ENCODE assay signal across 8 mouse cellular contexts in the genomic region with DNA sequence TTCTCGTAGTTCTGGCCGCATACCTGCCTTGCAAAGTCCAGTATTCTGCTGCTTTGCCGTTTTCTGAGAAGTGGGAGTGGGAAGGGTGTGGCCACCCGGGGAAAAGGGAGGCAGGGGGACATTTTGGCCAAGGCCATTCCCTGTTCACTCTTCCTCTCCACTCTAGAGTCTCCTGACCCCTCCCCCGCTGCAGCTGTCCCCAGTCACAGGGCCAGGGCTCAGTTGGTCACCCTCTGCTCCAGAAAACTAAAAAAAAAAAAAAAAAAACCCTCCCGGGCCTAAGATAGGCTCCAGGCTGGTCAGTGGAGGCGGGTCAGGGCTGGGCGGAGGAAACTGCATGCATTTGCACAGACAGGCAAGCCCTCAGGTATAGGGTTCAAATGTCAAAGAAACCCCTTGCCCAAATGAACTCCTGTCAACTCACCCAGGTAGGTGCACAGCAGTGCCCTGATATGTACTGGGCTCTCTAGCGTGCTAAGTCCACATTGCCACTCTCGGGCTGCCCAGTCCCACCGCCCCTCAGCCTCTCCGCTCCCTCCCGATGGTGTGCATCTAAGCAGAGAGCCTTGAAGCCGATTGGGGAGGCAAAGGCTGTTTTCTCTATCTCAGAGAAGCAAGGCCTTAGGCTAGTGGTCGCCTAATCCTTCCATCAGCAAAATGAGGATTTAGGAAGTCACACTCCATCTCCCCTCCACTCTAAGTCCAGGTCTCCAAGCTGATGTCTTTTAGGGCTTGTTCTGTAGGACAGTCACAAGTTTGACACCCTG. TPM values are rescaled to one million over a fixed set of nuclear protein-coding genes. Genes with fewer than 3 reads are reported as not detected.
A peak's percentile ranks its signal among the peaks of the same experiment; 100 is the strongest.
DNase-seq lines count a peak whose midpoint lies in the region; ATAC-seq and TF ChIP-seq lines count a peak whose summit lies in the region.

No protein-coding gene starts in this region.

- no peaks in the 10 kb centered on the region for H3K9me3 ChIP-seq in ES-E14 (ENCODE audit: control insufficient read depth, insufficient read depth, low read depth, low read length)
- no peaks in the 10 kb centered on the region for H3K9me3 ChIP-seq in forebrain, embryonic 15.5 days
- H3K9me3 ChIP-seq in hindbrain, postnatal 0 days (ENCODE audit: low read length) = no peaks in the 10 kb centered on the region
- H3K9me3 ChIP-seq in liver, embryonic 15.5 days (replicated peaks) = no peaks in the 10 kb centered on the region

- H3K27me3 ChIP-seq in forebrain, embryonic 15.5 days = no peaks in the 10 kb centered on the region
- H3K27me3 ChIP-seq in hindbrain, postnatal 0 days (ENCODE audit: insufficient read depth, low read length) = no peaks in the 10 kb centered on the region
- no peaks in the 10 kb centered on the region for H3K27me3 ChIP-seq in liver, embryonic 15.5 days

- DNase-seq in 3134 (ENCODE audit: extremely low read depth, insufficient read length, low spot score) (peak; percentile 63), ES-E14 (ENCODE audit: low read depth, low spot score) (no peak)
- no peak for DNase-seq in hindbrain, postnatal 0 days (ENCODE audit: low spot score)
- peak; percentile 50 for DNase-seq in retina, postnatal 1 day
- no peak for DNase-seq in layer of hippocampus, postnatal 25 days (ENCODE audit: extremely low spot score in 1 of 2, low spot score in 1 of 2)
- no peak for DNase-seq in right cerebral cortex, adult 2 months (ENCODE audit: low spot score in 2 of 2)

- H3K27ac ChIP-seq in ES-E14 (ENCODE audit: insufficient read depth, low read depth, low read length, poor library complexity, severe bottlenecking) = no peak overlapping the region
- H3K27ac ChIP-seq in forebrain, embryonic 15.5 days (replicated peaks) = no peak overlapping the region
- no peak overlapping the region for H3K27ac ChIP-seq in hindbrain, postnatal 0 days
- H3K27ac ChIP-seq in liver, embryonic 15.5 days (replicated peaks) = peak overlapping the region; percentile 98

- ATAC-seq in forebrain, embryonic 15.5 days (replicated peaks) = no peak
- ATAC-seq in hindbrain, postnatal 0 days = no peak
- ATAC-seq in liver, embryonic 15.5 days (ENCODE audit: insufficient read depth) = no peak

- in situ Hi-C loops in ES-E14 (cut with MboI; ENCODE audit: low sequenced_read_pairs in 2 of 2, unreplicated experiment in 2 of 2) = no loop called here

- H3K4me3 ChIP-seq in ES-E14 (ENCODE audit: insufficient read depth in 1 of 2, low read depth in 1 of 2, low read length in 2 of 2, poor library complexity in 1 of 2, severe bottlenecking in 1 of 2) = peak overlapping the region; percentile 44 to 48; a peak in 3 of 4 replicates
- H3K4me3 ChIP-seq in forebrain, embryonic 15.5 days = peak overlapping the region; percentile 32
- H3K4me3 ChIP-seq in hindbrain, postnatal 0 days (ENCODE audit: low read length) = peak overlapping the region; percentile 2; the same call in 1 of the 2 replicates
- peak overlapping the region; percentile 59 for H3K4me3 ChIP-seq in liver, embryonic 15.5 days (replicated peaks)

- H3K36me3 ChIP-seq in ES-E14 (ENCODE audit: control insufficient read depth, insufficient read depth, low read length, poor library complexity, severe bottlenecking) = peaks cover 3% of the 10 kb centered on the region; the same call in 1 of the 2 replicates
- no peaks in the 10 kb centered on the region for H3K36me3 ChIP-seq in forebrain, embryonic 15.5 days
- H3K36me3 ChIP-seq in hindbrain, postnatal 0 days (ENCODE audit: insufficient read depth, low read length) = no peaks in the 10 kb centered on the region
- peaks cover 10% of the 10 kb centered on the region; the same call in 1 of the 2 replicates for H3K36me3 ChIP-seq in liver, embryonic 15.5 days (replicated peaks)

- H3K4me2 ChIP-seq in forebrain, embryonic 15.5 days (replicated peaks) = peak overlapping the region; percentile 58
- peak overlapping the region; percentile 57 for H3K4me2 ChIP-seq in hindbrain, postnatal 0 days (ENCODE audit: low read depth, low read length)
- H3K4me2 ChIP-seq in liver, embryonic 15.5 days = peak overlapping the region; percentile 92

- peak overlapping the region; percentile 19; the same call in 1 of the 2 replicates for H3K9ac ChIP-seq in ES-E14 (ENCODE audit: insufficient read depth, low read depth, low read length, poor library complexity, severe bottlenecking)
- no peak overlapping the region for H3K9ac ChIP-seq in forebrain, embryonic 15.5 days (replicated peaks)
- no peak overlapping the region for H3K9ac ChIP-seq in hindbrain, postnatal 0 days (replicated peaks; ENCODE audit: low read length)
- peak overlapping the region; percentile 58 for H3K9ac ChIP-seq in liver, embryonic 15.5 days

- TF ChIP-seq CTCF in hindbrain, postnatal 0 days (IDR thresholded peaks at IDR 0.05; ENCODE audit: low read depth) = no peak

- H3K4me1 ChIP-seq in ES-E14 (ENCODE audit: control insufficient read depth in 2 of 2, insufficient read depth in 2 of 2, low read length in 2 of 2, poor library complexity in 1 of 2) = peaks cover 21 to 23% of the 10 kb centered on the region in 2 experiments
- H3K4me1 ChIP-seq in forebrain, embryonic 15.5 days = peaks cover 27% of the 10 kb centered on the region
- H3K4me1 ChIP-seq in hindbrain, postnatal 0 days (ENCODE audit: insufficient read depth, low read length) = peaks cover 12% of the 10 kb centered on the region
- peaks cover 84% of the 10 kb centered on the region for H3K4me1 ChIP-seq in liver, embryonic 15.5 days (replicated peaks)

- WGBS in forebrain, embryonic 15.5 days = 30% methylated on average over 15 of the region's 15 CpGs
- 27% methylated on average over 15 of the region's 15 CpGs for WGBS in hindbrain, postnatal 0 days
- WGBS in liver, embryonic 15.5 days (ENCODE audit: insufficient replicate concordance) = 6% methylated on average over 15 of the region's 15 CpGs

TF ChIP-seq in ES-E14, 5 proteins besides CTCF, POLR2A, EP300 and RAD21:
- TF ChIP-seq ZNF384 (IDR thresholded peaks at IDR 0.05; ENCODE audit: low read depth, low read length) (no peak), ZC3H11A (IDR thresholded peaks at IDR 0.05; ENCODE audit: borderline replicate concordance, low read depth, low read length) (no peak), CHD2 (IDR thresholded peaks at IDR 0.05; ENCODE audit: low read depth, low read length) (no peak)

RNA-seq across cellular contexts. Expression of gene Lgals1, which starts 0.7 kb away (rescaled TPM):
- total RNA-seq in ES-E14 (2012; rRNA removed) = 541 and 1,081 TPM in 2 replicates
- polyA plus RNA-seq in forebrain, embryonic 15.5 days (2015; fragmentation: Nextera tagmentation; extraction: Ambion mirVana) = 61.7 and 66.5 TPM in 2 replicates
- total RNA-seq in hindbrain, postnatal 0 days (2014; rRNA removed) = 67.6 and 91.5 TPM in 2 replicates
- polyA plus RNA-seq in hindbrain, postnatal 0 days (2015; fragmentation: Nextera tagmentation; extraction: Ambion mirVana) = 141 and 144 TPM in 2 replicates
- polyA plus RNA-seq in liver, embryonic 15.5 days (2015; fragmentation: Nextera tagmentation; extraction: Ambion mirVana) = 315 and 397 TPM in 2 replicates
- 10 to 100 TPM; 15.0 to 18.0 TPM for total RNA-seq in layer of hippocampus, postnatal 25 days (2021)

RNA-seq across cellular contexts. Expression of gene Nol12, which starts 7.5 kb away (rescaled TPM):
- 26.1 and 26.6 TPM in 2 replicates for total RNA-seq in ES-E14 (2012; rRNA removed)
- 57.4 and 59.3 TPM in 2 replicates for polyA plus RNA-seq in forebrain, embryonic 15.5 days (2015; fragmentation: Nextera tagmentation; extraction: Ambion mirVana)
- total RNA-seq in hindbrain, postnatal 0 days (2014; rRNA removed) = 4.7 and 8.8 TPM in 2 replicates
- polyA plus RNA-seq in hindbrain, postnatal 0 days (2015; fragmentation: Nextera tagmentation; extraction: Ambion mirVana) = 54.8 and 56.4 TPM in 2 replicates
- polyA plus RNA-seq in liver, embryonic 15.5 days (2015; fragmentation: Nextera tagmentation; extraction: Ambion mirVana) = 24.5 and 26.2 TPM in 2 replicates
- total RNA-seq in layer of hippocampus, postnatal 25 days (2021) = 10 to 100 TPM; 37.4 to 37.6 TPM

RNA-seq across cellular contexts. Expression of gene Pdxp, which starts 13.5 kb away (rescaled TPM):
- 15.8 and 19.7 TPM in 2 replicates for total RNA-seq in ES-E14 (2012; rRNA removed)
- polyA plus RNA-seq in forebrain, embryonic 15.5 days (2015; fragmentation: Nextera tagmentation; extraction: Ambion mirVana) = 99.5 and 101 TPM in 2 replicates
- total RNA-seq in hindbrain, postnatal 0 days (2014; rRNA removed) = 300 and 339 TPM in 2 replicates
- 124 and 141 TPM in 2 replicates for polyA plus RNA-seq in hindbrain, postnatal 0 days (2015; fragmentation: Nextera tagmentation; extraction: Ambion mirVana)
- polyA plus RNA-seq in liver, embryonic 15.5 days (2015; fragmentation: Nextera tagmentation; extraction: Ambion mirVana) = 5.4 and 5.6 TPM in 2 replicates
- total RNA-seq in layer of hippocampus, postnatal 25 days (2021) = 100 to 1,000 TPM; 161 to 187 TPM

RNA-seq across cellular contexts. Expression of gene Triobp, which starts 20.3 kb away (rescaled TPM):
- 30.6 and 33.8 TPM in 2 replicates for total RNA-seq in ES-E14 (2012; rRNA removed)
- polyA plus RNA-seq in forebrain, embryonic 15.5 days (2015; fragmentation: Nextera tagmentation; extraction: Ambion mirVana) = 43.3 and 49.9 TPM in 2 replicates
- total RNA-seq in hindbrain, postnatal 0 days (2014; rRNA removed) = 42.0 and 57.6 TPM in 2 replicates
- polyA plus RNA-seq in hindbrain, postnatal 0 days (2015; fragmentation: Nextera tagmentation; extraction: Ambion mirVana) = 19.0 and 20.7 TPM in 2 replicates
- polyA plus RNA-seq in liver, embryonic 15.5 days (2015; fragmentation: Nextera tagmentation; extraction: Ambion mirVana) = 20.2 and 21.2 TPM in 2 replicates
- total RNA-seq in layer of hippocampus, postnatal 25 days (2021) = 10 to 100 TPM; 14.0 to 16.0 TPM

RNA-seq across cellular contexts. Expression of gene Sh3bp1, which starts 27.6 kb away (rescaled TPM):
- 10.5 and 17.3 TPM in 2 replicates for total RNA-seq in ES-E14 (2012; rRNA removed)
- 3.6 and 5.9 TPM in 2 replicates for polyA plus RNA-seq in forebrain, embryonic 15.5 days (2015; fragmentation: Nextera tagmentation; extraction: Ambion mirVana)
- total RNA-seq in hindbrain, postnatal 0 days (2014; rRNA removed) = 2.4 and 6.2 TPM in 2 replicates
- polyA plus RNA-seq in hindbrain, postnatal 0 days (2015; fragmentation: Nextera tagmentation; extraction: Ambion mirVana) = 4.4 and 5.5 TPM in 2 replicates
- 14.4 and 15.3 TPM in 2 replicates for polyA plus RNA-seq in liver, embryonic 15.5 days (2015; fragmentation: Nextera tagmentation; extraction: Ambion mirVana)
- 10 to 100 TPM; 24.3 to 25.3 TPM for total RNA-seq in layer of hippocampus, postnatal 25 days (2021)

Comparison
In these comparisons a context has a peak if more than half of its experiments do, and no peak if none do; other contexts are left out.
1. DNase-seq: peak in 3134 (single experiment) and retina, postnatal 1 day (single experiment); none in ES-E14 (single experiment), hindbrain, postnatal 0 days (single experiment), layer of hippocampus, postnatal 25 days (0 of 2) and right cerebral cortex, adult 2 months (0 of 2).
2. H3K4me3 ChIP-seq: peak in every context shown above with its lines; median percentile 59 in liver, embryonic 15.5 days; 46 in ES-E14; 32 in forebrain, embryonic 15.5 days; 2 in hindbrain, postnatal 0 days.
3. H3K9ac ChIP-seq: peak in ES-E14 (single experiment) and liver, embryonic 15.5 days (single experiment); none in forebrain, embryonic 15.5 days (single experiment) and hindbrain, postnatal 0 days (single experiment).
4. Peak in every context shown above with its lines, with median percentiles within 50 percentile points of each other: H3K4me2 ChIP-seq.